Mouse (Mus musculus): Measurements from ENCODE around the gene Gm7879.
A peak's percentile ranks its signal among the peaks of the same experiment; 100 is the strongest.
"Not testable (repeated sequence)": the region's sequence is repeated elsewhere in the genome, so short reads cannot be mapped to it uniquely, and the experiment has no call there.

Gene Gm7879

DNA sequence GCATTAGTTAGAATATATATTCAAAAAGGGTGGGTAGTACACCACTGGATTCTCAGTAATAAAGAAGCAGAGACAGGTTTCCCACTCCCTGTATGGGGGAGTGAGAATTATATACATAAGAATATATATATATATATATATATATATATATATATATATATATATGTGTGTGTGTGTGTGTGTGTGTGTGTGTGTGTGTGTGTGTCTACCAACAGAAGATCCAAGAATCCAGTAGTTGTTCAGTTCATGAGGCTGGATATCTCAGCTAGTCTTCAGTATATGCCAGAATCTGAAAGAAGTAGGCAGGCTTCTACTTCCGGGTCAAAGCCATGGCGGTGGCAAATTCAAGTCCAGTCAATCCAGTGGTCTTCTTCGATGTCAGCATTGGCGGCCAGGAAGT, at the start of gene Gm7879:
Gm7879 (plus strand) TSS at position 301 of the 400 bp plus-strand sequence.
- DNase-seq (ENCODE audit: low spot score in 2 of 2), result not testable (repeated sequence)

DNA sequence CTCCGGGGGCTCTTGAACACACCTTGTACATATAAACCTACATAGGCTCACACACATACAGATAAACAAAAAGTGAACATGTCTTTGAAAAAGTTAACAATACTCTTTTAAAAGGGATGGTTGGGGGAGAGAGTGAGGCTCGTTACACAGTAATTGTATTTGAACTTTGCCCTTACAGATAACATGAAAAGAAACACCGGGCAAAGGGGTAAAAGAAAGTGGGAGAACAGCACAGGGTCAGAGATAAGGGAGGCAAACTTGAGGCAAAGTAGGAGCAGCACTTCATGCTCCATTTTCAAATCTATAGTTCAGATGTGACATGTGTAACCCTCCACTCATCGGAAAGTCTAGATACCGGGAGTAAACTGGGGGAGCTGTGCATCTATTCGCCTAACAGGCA, 49.3 kb upstream of the Gm7879 start:
- no peak for DNase-seq (ENCODE audit: low spot score in 2 of 2)

DNA sequence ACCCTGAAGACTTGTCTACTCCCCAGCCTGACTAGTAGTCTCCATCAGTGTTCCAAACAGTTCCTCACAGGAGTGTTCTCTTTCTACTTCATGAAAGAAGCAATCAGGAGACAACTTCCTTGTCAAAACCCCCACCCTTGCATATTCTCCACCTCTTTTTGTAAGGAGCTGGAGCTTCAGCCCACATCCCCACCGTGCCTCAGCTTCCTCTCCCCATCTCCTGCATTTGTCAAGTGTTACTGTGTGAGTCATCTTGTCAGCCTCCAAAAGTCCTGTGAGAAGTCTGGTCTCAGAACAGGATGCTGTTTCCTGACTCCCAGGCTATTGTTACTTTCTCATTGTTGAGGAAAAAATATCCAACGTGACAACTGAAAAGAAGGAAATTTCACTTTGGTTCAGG, 47.6 kb upstream of the Gm7879 start:
- DNase-seq (ENCODE audit: low spot score in 2 of 2), result no peak

DNA sequence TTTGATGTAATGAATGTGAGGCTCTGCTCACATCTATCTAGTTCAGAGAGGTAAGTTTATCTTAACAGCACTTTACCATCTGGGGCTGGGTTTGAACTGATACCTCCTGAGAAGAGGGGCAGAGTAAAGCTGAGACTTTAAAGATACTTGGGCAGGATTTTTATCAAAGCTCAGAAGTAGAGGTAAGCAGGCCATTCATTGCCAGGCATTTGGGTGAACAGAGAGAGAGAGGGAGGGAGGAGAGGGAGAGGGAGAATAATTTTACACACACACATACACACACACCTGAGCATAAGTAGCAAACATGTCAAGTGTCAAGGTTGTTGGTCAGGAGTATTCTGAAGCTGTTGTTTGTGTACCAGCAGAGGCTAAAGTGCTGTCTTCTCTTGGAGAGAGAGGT, 44.7 kb upstream of the Gm7879 start, which contains the start of gene Cd38:
Cd38 (plus strand) TSS at position 301 of the 400 bp plus-strand sequence.
- no peak for DNase-seq (ENCODE audit: low spot score in 2 of 2)

DNA sequence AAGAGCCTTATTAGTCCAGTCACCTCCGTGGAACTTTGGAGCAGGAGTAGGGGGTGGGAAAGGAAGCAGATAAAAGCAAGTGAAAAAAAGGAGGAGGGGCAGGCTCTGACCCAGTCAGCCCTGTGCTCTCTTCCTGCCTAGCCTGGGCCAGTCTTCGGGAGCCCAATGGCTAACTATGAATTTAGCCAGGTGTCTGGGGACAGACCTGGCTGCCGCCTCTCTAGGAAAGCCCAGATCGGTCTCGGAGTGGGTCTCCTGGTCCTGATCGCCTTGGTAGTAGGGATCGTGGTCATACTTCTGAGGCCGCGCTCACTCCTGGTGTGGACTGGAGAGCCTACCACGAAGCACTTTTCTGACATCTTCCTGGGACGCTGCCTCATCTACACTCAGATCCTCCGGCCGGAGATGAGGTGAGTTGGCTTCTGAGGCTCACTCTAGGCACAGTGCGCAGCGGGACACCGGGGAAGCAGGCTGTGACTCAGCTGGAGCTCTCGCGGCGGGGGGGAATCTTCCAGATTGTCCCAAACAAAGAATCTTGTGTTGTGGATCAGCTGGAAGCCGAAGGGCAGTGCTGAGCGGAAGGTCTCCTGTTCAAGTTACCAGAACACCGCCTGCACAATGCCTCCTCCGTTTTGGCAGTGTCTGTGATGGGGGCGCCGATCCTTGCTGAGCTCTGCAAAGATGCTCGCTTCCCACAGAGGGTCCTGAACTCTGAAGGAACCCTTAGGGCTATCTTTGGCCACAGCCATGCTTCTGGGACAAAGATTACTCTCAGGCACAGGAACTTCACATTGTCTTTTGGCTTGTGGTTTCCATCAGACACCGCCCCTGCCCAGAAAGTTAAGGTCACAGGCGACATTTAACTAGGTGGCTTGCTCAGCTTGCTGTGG, 44.0 kb upstream of the Gm7879 start:
- DNase-seq (ENCODE audit: low spot score in 2 of 2), result peak in 1 of 2 experiments; percentile 30

DNA sequence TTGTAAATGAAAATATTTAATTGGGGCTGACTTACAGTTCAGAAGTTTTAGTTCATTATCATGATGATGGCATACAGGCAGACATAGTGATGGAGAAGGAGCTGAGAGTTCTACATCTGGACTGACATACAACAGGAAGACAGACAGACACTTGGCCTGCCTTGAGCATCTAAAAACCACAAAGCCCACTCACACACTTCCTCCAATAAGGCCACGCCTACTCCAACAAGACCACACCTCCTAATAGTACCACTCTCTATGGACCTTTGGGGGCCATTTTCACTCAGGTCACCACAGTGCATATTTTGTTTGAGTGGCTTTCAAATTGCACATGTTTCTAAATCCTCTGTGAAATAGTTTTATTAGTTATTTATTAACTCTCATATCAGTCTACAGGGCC, 41.1 kb upstream of the Gm7879 start:
- DNase-seq (ENCODE audit: low spot score in 2 of 2), result no peak

DNA sequence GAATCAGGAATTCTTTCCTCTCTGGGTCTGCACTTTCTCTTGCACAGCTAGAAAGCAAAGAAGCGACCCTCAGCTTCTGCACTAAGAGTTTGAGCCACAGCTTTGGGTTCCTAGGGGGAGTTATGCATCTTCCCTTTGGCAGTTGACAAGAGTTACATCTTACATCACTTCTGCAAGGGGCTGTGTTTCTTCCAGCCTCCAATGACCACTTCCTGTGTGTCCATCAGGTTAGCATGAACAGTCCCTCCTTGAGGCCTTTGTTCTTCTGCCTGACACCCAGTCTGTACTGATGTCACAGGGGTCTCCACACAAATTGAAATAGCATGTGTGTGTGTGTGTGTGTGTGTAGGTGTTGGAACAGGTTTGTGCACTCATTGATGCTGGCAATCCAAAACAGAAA, 40.3 kb upstream of the Gm7879 start:
- no peak for DNase-seq (ENCODE audit: low spot score in 2 of 2)

DNA sequence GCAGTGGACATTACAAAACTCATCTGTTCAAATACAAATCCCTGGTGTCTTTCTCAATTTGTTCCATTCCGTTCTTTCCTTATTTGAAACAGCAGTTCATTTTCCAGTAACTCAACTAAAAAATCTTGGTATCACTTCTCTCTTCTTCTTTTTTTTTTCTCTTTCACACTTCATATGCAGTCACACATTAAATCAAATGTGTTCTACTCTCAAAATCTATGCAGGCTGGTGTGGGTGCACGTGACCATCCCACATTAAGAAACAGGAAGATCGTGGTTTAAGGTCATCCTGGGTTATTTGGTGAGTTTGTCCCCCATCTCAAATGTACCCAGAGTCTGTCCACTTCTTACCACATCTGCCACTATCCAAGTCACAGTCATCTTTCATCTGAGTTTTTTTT, 30.9 kb upstream of the Gm7879 start:
- DNase-seq (ENCODE audit: low spot score in 2 of 2), result no peak

DNA sequence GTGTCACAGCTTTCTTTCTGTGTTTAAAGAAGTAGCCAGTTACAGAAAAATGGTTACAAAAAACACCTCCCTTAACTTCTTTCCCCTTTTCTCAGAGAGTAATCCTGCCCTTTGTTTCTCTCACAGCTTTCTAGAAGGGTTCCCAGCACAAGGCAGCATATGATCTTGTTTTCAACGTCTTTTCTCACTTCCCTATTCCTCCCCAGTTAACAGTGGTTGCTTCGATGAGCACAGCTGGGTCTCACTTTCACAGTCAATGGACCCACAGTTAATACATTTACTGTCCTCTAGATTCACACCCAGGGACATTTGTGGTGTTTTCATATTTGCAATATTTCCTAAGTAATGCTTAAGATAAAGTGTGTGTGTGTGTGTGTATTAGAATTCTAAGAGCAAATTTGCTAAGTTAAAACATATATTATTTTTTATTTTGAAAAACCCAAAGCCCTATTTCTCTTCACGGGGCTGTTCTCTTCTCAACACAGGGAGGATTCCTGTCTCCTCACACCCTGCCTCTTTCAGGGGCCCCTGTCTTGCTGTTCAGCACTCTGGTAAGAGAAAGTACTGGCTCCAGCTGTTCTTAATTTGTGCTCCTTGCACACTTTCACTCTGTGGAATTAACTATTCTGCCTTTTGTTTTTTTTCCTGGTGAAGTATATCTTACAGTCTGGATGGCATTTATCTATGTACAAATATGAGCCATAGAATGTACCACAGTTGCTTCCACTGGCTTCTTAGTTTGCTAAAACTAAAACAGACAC, 27.7 kb upstream of the Gm7879 start:
- no peak for DNase-seq (ENCODE audit: low spot score in 2 of 2)

DNA sequence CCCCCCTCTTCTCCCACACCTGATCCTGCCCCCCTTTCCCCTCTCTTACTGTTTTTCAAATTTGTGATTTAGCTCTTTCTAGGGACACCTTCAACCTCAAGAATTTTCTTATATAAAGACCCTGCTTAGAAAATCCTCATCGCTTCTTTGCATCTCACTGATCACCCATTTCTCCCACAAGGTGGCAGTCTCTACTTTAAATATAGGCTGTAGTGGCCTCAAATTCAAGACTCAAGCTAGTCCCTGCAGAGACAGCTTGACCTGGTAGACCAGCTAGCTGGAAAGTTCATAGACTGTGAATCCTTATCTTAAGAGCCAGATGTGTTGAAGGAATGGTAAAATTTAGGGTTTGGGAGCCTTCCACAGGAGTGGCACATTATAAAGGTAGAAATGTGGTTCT, 20.6 kb upstream of the Gm7879 start:
- peak in 1 of 2 experiments; percentile 31 for DNase-seq (ENCODE audit: low spot score in 2 of 2)

DNA sequence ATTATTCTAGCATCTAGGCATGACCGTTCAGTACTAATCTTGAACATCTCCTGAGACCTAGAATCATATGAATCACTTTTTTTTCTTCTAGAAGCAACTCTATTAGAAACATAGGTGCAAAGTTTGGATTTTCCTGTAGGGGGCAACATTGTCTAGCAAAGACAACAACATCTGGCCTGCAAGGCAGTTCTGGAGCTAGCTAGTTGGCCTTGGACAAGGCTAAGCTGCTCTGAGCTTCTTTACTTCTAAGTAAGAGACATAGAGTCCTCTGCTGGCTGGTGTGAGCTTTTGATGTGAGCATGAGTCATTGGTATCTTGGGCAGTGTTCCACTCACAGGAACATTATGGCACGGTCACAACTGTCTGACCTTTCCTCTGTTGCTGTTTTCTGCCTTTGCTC, 18.8 kb upstream of the Gm7879 start:
- peak in 1 of 2 experiments; percentile 42 for DNase-seq (ENCODE audit: low spot score in 2 of 2)

DNA sequence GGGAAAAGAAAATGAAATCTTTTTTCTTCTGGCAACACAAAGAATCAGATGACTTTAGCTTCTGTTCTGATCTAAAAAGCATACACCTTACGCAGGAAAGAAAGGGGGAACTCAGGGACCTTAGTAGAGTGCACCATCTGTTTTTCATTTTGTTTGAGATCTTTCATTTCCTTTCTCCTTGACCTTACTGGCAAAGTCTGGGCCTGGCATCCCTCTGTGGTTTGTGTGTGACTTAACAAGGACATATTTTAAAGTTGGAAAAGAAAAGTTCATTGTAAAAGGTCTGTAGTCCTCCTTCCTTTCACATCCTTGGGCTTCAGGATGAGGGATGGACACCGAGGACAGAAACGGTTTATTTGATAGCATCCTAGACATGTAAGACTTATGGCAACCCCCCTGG, 17.0 kb upstream of the Gm7879 start:
- no peak for DNase-seq (ENCODE audit: low spot score in 2 of 2)

DNA sequence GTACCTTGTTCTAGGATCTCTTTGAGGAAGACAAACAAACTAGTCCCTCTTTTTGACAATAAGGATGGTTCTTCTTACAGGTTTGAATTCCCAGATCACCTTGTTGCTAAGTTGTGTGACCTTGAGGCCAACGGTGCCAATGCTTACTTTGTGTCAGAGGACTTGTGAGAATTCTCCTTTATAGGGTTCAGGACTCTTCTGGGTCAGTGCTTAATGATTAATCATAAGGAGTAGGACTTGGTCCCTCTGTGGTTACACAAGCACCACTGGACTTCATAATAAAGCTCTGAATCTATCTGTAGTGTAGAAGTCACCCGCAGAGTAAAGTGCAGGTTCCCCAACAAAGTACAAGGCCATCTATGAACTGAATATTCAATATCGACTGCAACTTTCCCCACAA, 8.3 kb upstream of the Gm7879 start:
- DNase-seq (ENCODE audit: low spot score in 2 of 2), result no peak

DNA sequence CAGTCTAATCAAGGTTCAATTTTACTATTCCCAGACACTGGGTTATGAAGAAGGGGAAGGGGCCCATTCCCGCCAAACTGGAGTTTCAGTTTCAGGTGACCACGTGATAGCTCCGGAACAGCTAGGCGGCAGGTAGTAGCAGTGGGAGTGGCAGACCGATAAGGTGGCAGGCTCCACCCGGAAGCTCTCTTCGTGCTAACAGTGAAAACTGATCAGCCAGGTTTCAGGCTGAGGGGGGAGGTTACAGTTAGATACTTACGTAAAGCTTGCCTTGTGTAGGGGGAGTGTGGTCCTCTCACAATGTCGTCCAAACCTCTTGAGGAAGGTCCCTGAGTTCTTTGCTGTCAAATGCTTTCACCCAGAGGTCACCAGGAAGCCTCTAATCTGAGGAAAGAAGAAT, 3.7 kb upstream of the Gm7879 start:
- DNase-seq (ENCODE audit: low spot score in 2 of 2), result no peak

DNA sequence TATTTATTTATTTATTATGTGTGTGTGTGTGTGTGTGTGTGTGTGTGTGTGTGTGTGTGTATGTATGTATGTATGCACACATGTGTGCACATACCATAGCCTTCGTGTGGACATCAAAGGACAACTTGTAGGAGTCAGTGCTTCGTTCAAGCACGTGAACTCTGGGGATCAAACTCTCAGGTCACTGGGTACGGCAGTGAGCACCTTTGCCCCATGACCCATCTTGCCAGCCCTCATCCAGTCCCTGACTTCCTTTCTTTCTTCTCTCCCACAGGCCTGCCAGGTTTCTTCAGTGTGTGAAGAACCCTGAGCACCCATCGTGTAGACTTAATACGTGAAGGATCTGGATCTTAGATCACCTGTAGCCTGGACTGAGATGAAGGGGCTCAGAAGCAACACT, 2.9 kb upstream of the Gm7879 start:
- no peak for DNase-seq (ENCODE audit: low spot score in 2 of 2)

DNA sequence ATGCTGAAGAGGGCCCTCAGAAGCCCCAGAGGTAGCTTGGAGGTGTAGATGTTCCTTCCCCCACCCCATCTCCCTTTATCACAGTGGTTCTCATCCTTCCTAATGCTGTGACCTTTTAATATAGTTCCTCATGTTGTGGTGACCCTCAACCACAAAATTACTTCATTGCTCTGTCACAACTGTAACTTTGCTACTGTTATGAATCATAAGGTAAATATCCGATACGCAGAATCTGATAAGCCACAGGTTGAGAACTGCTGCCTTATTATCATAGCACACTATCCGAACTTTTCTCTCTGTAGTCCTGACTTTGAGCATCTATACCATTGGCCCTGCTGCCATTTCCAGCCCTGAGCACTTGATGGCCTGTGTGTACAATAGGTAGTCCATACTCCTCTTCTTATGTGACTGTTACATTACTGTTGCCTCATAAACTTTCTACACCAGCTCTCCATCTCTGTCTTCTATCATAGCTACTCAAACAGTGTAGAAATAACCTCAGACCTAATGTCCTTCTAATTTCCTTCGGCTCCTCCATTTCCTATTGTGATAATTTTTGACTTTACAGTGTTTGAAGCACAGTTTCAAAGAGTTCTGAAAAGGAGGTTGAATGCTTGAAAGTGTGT, 2.4 kb downstream of the Gm7879 start:
- DNase-seq (ENCODE audit: low spot score in 2 of 2), result no peak

DNA sequence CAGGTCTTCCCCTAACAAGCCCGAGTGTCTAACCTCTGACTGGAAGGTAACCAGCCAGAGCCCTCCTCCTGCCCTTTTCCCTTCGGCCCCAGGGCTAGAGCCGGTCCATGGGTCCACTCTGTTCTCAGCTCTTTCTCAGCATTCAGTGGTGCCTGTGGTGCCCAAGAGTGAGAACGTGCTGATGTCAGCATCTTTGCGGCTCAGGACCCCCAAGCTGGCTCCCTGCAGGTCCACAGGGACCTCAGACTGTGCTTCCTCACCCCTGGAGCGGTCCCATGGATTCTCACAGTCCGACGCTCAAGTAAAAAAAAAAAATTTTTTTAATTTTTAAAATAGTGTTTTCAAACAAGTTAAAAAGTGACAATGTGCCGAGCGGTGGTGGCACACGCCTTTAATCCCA, 8.9 kb downstream of the Gm7879 start:
- DNase-seq (ENCODE audit: low spot score in 2 of 2), result no peak

DNA sequence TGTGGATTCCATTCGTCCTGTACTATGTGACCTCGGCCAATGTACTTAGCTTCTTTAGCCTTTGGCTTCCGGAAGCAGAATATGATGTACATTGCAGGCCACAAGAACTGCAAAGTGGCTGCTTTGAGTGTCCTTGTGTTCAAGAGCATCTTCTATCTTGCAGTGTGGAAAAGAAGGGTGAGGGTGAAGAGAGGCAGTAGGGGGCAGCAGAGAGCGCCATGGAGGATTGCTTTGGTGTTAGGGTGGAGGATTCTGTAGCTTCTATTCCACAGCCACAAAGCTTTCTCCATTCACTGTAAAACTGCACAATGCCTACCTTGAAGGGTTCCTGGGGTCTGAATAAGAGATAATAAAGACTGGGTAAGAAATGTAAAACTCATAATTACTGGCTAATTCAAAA, 11.0 kb downstream of the Gm7879 start:
- peak; percentile 45 to 67 for DNase-seq (ENCODE audit: low spot score in 2 of 2)

DNA sequence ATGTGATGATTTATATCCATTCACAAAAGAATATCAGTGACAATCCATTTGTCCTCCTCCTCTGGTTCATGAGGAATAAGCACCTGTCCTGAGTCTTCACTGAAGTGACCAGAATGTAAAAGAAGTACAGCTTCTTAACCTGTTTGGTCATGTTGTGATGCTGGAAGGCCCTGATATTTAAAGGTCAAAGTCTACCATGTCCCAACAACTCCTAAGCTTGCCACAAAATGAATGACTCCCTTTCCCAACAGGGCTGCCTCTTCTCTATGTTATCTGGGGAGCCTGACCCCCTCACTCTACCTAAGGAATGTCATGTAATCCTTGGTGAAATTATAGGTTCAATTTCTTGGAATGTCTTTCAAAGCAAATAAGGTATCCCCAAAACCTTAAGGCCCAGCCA, 14.8 kb downstream of the Gm7879 start:
- no peak for DNase-seq (ENCODE audit: low spot score in 2 of 2)

DNA sequence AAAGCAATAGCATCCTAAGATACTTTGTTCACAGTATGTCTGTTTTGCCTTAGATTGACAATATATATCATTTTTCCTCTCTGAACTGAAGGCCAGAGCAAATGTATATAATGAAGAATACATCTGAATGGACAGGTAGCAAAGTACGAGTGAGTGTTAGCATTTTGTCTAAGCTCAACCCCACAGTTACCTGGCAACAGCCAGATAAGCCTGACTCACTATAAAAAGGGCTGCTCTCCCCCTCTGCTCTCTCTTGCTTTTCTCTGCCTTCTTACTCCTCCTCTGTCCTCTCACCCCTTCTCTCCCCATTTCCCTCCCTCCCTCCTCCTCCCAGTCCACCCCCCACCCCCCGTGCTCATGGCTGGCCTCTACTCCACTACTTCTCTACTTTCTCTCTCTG, 20.3 kb downstream of the Gm7879 start:
- DNase-seq (ENCODE audit: low spot score in 2 of 2), result no peak

DNA sequence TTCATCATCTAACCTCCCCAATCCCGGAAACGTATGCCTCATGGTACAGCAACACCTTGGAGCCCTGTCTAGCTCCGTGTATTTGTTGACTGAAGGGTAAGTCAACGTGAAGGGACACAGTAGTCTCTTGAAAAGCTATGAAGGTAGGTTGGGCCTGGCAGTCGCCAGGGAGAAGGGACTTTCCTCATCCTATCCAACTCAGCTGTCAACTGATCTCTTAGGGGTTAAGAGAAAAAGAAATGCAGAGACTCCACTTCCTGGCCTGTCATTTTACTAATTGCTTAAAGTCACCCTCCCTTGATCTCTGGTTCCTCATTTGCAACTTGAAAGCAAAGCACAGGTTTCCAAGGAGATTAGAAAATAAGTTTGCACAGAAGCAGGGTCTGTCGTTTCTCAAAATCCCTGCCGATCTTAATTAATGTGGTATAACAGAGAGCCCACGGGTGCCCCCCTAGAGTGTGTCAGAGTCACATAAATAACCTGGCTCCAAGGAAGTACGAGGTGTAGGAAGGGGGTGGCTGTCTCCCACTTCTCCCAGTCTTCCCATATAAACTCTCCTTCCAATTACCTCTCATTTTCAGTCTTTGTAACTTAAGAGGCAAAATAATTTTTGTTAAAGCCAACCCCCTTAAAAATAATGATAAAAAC, 34.5 kb downstream of the Gm7879 start:
- no peak for DNase-seq (ENCODE audit: low spot score in 2 of 2)

Measured in spleen, postnatal 14 days (tissue).